Mouse (Mus musculus) retina, embryonic 14.5 days (tissue): Measurements from ENCODE around the gene Bag5.
"Not testable (repeated sequence)": the region's sequence is repeated elsewhere in the genome, so short reads cannot be mapped to it uniquely, and the experiment has no call there.

Experiments
- DNase-seq: peaks from one replicate; pipeline ENCODE4 v3.0.0-alpha.2; 2015; ENCODE audit warnings: low spot score

The Bag5 gene

DNA sequence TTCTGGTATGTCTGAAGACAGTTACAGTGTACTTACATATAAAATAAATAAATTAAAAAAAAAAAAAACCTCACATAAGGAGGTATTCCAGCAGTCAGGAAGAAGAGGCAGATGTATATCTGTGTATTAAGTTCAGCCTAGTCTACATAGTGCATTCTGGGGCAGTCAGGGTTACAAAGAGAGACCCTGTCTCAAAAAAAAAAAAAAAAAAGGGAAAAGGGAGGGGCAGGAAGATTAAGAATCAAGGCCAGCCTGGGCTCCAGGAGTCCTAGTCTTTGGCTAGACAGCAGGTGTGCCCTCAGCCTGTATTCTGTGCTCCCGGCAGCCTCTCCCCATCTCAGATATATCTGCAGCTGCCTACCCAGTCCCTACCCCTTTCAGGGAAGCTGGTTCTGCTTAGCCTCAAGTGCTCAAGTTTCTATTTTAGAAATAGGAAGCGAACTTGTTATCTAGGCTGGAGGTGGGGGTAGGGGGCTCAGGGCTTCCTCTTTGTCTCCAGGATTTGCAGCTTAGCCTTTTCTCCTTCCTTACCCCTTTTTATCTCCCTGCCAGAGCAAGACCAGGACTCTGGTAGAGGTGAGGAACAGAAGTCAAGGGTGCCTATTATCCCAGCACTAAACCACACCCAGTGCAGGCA, 38.1 kb downstream of the Bag5 start:
- DNase-seq, result no peak

DNA sequence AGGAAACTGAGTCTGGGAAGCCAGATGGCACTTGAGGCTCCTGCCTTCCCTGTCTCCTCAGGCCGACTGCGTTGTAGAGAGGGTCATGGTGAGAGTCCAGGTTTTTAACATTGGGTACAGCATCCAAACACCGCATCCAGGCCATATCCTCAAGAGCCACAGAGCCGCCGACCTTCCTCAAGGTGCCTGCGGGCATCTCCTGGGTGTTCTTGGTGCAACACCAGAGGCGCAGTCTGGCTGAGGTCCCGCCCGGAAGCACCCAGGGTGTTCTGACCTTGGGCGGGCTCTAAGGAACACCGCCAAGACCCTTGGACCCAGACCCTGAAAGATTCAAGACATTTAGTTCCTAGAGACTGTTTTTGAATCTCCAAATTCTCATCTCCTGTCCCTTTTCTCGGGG, 40.5 kb downstream of the Bag5 start:
- no peak for DNase-seq

DNA sequence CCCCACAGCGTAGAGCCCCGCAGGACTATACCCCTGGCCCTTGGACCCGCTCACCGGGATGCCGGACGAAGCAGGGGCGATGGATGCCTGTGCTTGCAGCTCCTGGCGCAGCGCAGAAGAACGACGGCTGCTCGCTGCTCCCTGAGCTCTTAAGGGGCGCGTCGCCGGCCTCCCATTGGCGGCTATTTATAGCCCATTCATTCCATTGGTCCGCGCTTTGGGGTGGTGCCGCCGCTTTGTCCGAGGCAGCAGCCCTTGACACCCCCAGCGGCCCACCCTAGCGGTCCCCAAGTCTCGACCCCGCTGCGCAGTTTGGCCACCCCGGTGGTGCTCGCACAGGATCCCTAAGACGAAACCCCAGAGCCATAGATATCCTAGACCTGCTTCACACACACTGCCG, 40.9 kb downstream of the Bag5 start, which contains the start of gene Ckb:
Gene Ckb (minus strand): TSS at position 163 of the 400 bp plus-strand sequence.
- DNase-seq, result peak; percentile 96

- DNase-seq, result peak; percentile 72
These were observed 41.6 kb downstream of the Bag5 start for GRCm38 (mm10) chr12:111671431-111671902.

- DNase-seq, result no peak
These were observed 42.1 kb downstream of the Bag5 start for GRCm38 (mm10) chr12:111670976-111671375.

DNA sequence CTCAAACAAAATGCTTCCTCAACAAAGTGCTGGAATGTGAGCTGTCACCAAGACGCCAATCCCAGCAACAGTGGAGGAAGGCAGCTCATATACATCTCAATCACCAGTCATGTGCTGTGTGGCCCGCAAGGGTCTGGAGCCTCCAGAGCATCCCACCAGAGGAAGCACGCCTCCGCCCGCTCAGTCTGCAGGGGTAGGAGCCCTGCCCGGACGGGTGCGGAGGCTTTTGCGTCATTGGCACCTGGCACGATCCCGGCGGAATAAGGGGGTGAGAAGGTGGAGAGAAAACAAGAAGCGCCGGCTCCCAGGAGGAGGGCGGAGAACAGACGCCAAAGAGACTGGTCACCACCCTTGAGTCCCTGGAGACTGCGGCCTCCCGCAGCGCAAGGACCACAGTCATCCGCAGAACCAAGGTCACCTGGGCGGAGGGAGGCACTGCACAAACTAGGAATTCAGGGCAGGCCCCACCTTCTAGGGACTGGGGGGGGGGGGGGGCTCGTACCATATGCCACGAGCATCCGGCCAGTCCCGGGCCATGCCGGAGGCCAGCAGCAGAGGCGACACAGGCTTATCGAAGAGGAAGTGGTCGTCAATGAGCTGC, 42.6 kb downstream of the Bag5 start:
- peak; percentile 45 for DNase-seq

DNA sequence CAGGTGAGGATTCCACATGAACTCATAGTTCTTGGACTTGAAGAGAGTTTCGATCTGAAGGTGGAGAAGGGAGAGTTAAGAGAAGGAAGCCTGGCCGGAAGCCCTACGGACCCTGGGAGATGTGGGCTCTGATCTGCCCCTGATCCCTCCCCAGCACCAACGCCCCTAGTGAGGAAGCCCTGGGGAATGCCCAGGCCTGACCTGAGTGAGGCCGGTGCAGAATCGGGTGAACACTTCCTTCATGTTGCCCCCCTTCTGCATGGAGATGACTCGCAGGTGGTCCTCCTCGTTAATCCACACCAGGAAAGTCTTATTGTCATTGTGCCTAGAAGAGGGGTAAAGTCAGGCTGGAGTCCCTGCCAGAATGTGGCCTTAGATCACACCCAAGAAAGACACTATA, 43.1 kb downstream of the Bag5 start:
- no peak for DNase-seq

GRCm38 (mm10) chr12:111669000-111669788, 43.9 kb downstream of the Bag5 start:
- peak; percentile 49 for DNase-seq

GRCm38 (mm10) chr12:111668457-111668912, 44.6 kb downstream of the Bag5 start:
- peak; percentile 99 for DNase-seq

DNA sequence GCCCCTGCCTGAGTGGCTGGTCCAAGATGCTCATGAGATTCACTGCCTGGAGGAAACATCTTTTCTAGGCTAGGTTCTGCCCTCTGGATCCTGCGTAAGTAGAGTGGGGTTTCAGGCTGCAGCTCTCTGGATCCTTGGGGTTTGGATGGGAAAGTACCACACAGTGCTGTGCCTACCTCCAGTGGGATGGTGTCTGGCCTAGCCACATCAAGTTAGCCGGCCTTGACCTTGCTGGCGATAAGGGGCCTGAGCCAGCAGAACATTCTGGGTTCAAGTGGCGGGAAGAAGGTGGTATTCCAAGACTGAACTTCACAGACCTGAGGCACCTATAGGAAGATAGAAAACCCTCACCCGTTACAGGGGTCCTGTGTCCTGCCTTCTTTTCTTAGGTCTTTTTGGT, 45.6 kb downstream of the Bag5 start:
- DNase-seq, result no peak

- no peak for DNase-seq
These were observed 46.7 kb downstream of the Bag5 start for GRCm38 (mm10) chr12:111666380-111666779.

GRCm38 (mm10) chr12:111665041-111665880, 47.8 kb downstream of the Bag5 start:
- DNase-seq, result no peak

- peak; percentile 65 for DNase-seq
These were observed 48.9 kb downstream of the Bag5 start for GRCm38 (mm10) chr12:111664144-111664634.

DNA sequence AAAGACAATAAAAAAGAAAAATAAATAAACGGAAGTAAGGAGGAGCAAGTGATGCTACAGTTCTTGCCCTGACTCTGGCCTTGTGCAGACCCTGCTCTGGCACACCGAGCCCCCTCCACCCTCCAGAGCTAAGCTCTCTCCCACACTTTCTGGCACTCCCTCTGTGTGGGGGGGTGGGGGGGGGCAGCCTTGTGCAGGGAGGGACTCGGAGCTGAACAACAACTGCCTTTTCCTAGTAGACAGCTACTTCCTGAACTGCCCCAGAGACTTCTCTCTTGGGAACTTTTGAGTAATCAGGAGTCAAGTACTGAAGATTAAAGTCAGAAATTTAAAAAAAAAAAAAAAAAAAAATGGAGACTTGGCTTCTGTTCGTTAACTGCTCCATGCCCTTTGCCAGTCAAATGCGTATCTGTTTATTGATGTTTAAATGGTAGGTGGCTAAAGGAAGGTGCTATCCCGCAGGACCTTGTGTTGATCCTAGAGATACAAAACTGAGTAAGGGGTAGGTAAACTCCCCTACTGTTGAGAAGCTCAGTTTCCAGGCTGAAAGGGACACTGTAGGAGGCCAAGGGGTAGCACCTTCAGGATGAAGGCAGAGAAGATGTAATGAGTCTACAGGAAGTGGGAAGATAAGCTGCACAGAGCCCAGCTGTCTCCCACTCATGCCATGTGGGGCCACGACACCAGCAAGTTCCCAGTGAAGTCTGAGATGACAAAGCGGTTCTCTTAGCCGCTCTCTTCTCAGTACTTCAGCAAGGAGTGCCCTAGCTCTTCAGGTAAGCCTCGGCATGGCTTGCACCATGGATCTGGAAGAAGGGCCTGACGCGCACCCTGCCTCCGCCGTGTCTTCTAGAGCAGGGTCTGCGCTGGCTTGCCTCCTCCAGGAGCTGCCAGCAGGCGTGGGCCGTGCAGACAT, 49.6 kb downstream of the Bag5 start:
- DNase-seq, result no peak

DNA sequence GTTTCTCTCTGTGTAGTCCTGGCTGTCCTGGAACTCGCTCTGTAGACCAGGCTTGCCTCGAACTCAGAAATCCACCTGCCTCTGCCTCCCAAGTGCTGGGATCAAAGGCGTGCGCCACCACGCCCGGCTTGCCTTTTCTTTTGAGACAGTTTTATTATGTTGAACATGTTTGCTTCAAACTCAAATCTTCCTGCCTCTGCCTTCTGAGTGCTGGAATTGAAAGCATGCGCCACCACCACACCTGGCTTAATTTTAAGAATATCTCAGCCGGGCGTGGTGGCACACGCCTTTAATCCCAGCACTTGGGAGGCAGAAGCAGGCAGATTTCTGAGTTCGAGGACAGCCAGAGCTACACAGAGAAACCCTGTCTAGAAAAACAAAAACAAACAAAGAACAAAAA, 51.5 kb downstream of the Bag5 start:
- not testable (repeated sequence) for DNase-seq

DNA sequence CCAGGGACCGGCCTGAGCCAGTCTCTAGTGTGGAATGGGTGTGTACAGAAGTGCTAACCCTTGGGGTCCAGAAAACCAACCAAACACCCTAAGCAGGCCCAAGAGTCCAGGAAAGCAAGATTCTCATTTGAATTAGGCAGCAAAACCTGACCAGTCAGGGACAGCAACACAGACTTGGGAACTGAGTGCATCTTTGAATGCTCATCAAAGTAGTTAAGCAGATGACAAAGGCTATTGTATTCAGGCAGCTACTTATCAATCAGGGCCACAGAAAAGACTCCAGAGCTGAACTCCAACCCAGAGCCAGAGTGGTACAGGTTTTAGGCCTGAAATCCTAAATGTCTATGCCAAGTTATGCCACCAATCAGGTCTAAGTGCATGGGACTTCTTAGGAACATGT, 52.4 kb downstream of the Bag5 start:
- no peak for DNase-seq
